Mouse (Mus musculus) layer of hippocampus, postnatal 14 days (tissue): ENCODE results near the gene Alox12b. TPM values are rescaled to one million over a fixed set of nuclear protein-coding genes. Genes with fewer than 3 reads are reported as not detected.

Experiments
- DNase-seq, 2 experiments: peaks; one replicate each; pipeline ENCODE4 v3.0.0; 2021 to 2022; ENCODE audit warnings: low spot score in 2 of 2, mixed read lengths in 1 of 2
- total RNA-seq, 2 experiments: library from RNA; stranded (reverse); gene quantifications; 2 replicates each; pipeline ENCODE4 v1.2.3; 2021

Gene Alox12b
- total RNA-seq, 2 experiments from 2014 or later: 0.65 to 0.95 TPM

DNA sequence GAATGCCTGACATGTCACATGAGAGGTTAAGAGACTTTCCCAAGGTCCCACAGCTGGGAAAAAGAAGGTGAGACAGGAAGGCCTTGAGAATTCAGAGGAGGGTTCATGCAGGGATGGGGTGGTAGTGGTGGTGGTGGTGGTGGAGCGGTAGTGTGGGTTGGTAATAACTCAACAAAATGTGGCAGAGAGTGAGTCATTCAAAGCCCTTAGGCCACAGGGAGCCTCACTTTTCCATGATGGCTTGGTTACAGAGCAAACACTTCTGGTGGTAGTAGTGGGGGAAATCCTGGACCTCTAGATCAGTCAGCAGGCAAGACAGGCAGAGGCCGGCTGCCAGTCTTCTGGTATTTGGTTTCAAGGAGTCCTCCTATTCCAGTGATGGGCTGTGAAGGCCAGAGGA lies 15.8 kb downstream of the Alox12b start:
- DNase-seq: no peak

DNA sequence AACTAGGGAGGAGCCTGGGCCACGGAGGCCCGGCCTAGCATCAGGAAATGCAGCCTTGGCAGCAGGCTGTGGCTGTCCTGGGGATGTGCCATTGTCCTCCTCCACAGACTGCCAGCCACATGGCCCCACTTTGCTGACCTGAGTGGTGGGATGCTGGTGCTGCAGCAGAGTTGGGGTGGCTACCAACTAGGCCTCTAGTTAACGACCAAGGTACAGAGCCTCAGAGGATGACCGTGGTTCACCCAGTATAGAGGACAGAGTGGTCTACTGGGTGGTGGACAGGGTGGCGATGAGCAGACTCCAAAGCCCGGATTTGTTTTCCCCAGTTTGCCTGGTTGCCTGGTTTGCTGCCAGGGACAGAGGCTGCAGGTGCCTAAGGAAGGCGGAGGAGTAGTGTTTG lies 17.9 kb downstream of the Alox12b start:
- no peak for DNase-seq

DNA sequence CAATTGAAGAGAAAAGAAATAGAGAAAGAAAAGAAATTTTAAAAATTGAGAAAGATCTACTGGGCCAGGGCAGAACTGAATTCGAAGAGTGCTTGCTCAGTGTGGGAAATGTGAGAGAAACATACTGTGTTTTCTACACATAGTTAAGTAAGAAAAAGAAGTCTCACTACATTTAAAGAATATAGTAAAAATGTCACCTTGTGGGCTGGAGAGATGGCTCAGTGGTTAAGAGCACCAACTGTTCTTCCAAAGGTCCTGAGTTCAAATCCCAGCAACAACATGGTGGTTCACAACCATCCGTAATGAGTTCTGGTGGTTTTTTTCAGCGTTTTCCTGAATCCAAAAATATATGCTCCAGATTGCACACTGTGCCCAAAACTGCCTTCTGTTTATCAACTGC lies 21.7 kb downstream of the Alox12b start:
- DNase-seq: no peak

DNA sequence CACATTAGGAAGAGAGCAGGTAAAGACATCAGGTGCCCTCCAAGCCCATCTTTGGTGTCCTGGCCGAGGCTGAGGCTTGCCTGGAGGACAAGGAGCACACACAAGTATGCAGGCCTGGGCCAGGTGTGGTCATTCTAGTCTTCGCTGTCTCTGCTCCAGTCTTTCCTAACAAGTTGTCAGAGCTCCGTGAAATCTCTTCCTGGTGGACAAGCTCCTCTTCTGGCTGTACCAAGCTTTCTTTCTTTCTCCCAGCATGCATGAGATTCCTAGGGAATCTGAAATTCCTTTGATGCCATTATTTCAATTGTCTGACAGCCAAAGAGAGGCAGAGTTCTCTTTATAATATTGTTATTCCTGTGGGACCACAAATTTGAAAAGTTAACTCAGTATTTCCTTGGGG lies 22.7 kb downstream of the Alox12b start:
- DNase-seq: no peak

DNA sequence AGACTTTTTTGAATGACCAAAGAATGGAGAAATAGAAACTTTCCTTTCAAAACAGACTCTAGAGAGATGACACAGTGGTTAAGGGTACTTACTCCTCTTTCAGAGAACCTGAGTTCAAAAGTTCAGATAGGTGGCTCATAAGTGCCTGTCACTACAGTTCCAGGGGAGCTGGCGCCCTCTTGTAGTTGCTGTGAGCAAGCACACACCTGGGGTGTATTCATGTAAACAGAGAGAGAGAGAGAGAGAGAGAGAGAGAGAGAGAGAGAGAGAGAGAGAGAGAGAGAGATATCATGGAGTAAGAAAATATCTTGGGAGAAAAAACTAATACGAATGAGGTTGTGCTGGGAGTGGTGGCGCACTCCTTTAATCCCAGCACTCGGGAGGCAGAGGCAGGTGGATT lies 23.3 kb downstream of the Alox12b start:
- DNase-seq: no peak

DNA sequence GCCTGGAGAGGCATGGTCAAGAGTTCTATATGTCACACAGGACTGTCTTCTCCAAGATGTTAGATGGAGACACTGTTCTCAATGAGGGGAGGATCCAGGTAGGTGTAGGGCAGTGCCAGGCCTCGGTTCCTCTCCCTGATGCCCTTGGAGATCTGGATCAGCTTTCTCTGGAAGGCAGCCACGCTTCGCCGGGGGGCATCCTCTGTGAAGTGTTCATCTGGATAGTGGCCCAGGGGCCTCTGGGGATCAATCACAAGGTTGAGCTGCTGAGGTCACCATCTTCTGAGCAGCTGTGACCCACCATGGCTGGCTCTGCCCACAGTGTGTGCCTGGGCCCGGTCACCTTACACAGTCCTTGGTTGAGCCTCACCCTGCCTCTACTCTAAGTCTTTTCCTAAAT lies 28.2 kb downstream of the Alox12b start:
- no peak for DNase-seq

DNA sequence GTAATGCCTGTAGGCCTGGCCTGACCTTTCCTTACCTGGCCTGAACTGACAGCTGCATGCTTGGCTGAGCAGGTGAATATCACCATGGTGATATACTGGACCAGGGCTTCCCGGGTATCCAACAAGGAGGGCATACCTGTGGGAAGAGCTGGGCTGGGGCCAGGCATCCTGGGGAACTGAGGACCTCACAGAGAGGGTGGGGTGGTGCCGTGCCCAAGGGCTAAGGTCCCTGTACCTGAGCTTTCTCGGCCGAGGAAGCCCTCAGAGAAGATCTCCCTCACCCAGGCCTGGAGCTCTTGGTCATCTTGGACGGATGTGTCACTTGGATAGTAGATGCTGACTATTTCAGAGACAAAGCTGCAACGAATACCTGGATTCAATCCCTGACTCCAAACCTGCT lies 29.1 kb downstream of the Alox12b start:
- no peak for DNase-seq

DNA sequence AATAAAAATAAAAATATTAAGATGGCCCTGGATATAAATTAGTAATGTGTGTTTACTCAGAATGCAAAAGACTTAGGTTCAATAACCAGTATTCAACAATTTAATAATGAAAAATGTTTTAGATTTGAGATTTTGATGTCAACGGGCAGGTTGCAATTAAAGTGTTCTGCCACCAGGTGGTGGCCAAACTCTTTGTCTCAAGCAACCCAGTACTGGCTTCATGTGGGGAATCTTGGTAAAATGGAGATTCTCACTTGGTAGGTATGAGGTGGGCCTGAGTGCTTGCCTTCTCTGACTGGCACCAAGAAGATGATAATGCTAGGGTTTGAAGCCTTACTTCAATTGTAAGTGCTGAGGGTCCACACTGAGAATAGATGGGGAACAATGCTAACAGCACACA lies 36.1 kb downstream of the Alox12b start:
- DNase-seq: peak; percentile 43 to 51

DNA sequence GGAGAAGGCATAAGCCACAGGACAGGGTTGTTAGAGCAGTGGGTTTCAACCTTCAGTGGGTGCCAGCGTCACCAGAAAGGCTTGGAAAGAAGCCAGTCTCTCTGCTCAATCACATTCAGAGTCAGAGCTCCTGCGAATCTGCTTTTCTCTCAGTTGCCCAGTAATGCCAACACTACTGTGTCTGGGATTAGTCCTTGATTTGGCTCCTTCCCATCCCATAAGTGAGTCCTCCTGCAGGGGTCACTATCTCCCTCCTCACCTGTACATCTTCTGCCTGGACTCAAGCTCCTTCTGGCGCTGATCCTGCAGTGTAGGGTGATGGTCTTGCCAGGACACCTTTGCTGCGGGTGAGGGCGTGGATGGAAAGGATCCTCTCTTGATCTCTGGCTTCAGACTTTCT lies 40.0 kb downstream of the Alox12b start:
- DNase-seq: no peak

DNA sequence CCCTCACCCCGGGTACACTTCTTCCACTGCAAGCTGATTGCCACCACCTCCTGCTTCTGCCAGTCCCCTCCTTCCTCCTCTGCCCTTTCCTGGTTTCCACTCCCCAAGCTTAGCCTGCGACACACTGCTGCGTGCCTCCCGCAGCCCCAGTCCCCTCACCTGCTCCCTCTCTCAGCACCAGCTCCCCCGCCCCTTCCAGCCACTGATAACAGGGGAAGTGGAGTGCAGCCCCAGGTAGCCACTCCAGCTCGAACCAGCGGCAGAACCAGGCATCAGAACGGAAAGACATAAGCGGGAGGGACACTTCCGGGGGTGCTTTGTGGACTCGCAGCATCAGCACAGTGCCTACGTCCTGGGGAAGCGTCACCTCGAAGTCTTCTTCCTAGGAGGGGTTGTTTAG lies 40.4 kb downstream of the Alox12b start:
- no peak for DNase-seq

DNA sequence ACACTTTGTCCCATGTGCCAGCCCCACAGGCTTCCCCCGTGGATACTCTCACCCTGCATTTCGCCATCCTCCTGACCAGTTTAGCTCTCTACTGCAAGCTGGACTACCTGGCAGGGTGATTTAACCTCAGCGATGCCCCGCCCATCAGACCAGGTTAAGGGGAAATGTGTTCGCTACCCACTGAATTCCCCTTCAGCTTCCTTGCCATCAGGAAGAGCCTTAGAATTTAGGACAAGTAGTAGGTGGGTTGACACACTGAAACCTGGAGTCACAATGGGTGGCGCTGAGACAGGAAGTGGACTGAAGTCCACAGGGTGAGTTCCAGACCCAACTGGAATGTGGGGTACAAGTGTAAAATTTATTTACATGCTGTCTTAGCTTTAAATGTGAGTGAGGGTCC lies 41.0 kb downstream of the Alox12b start, which contains the start of gene Alox8:
Gene Alox8, minus strand, starts transcription at position 101 of the 400 bp plus-strand sequence.
- DNase-seq: no peak

DNA sequence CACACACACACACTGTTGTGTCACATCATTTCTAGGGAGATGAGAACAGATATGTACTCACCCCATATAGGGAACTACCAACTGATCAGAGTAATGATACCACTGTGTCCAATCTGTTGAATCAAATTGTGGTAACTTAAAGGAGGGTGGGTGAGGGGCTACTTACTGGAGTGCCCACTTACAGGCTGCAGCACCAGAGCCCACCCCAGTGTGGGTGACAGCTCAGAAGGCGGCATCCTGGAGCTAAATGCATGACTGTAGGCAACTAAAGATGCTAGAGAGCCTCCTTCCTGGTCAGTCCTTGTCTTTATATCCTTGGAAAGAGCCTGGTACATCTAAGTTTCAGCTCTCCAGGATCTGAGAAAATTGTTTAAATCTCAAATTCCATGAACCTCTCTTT lies 42.5 kb downstream of the Alox12b start:
- DNase-seq: no peak

DNA sequence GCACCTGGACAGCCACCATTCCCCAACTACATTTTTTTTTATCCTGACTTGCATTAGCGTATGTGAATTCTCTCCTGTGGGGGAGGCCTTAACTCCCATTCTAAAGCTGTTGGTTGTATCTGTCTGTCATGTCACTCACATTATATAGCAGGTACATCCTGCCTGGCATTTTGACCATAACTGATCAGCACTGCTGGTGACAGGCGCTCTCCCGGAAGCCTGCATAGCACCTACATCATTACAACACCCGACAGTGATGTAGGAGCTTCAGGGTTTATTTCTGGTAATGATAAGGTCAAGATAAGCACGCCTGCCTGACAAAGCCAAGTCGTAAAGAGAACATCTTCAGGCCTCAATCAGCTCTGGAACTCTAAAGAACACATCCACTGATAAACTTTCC lies 43.4 kb downstream of the Alox12b start:
- DNase-seq: no peak

DNA sequence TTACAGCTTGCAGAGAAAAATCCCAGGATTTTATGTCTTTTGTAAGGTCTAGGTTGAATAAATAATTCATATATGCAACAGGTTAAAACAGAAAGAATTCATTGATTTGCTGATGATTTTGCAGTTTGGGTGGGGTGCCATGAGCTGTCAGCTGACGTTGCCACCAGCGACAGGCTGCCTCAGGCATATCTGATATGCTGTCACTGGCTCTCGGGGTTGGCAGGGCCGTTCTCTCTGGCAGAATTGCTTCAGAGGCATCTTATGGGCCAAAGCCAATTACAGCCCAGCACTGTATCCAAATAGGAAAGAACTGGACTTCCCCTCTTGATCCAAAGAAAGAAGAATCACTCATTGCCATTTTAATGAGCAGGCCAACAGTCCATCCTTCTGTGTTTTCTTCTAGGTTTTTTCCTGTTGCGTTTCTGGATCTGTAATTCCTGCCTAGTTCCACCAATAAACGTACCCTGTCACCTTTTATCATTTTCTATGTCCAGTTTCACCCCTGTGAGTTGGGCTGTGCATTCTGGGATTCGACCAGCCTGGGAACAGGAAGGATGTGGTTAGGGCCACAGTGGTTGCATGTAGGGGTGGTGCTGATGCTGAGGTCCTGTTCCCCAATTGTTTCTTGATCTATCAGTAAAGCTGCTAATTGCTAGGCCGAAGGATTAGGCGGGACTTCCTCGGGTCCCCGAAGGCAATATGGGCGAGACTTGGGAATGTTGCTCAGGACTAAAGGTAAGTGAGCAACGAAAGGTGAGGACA lies 45.9 kb downstream of the Alox12b start:
- DNase-seq: no peak

DNA sequence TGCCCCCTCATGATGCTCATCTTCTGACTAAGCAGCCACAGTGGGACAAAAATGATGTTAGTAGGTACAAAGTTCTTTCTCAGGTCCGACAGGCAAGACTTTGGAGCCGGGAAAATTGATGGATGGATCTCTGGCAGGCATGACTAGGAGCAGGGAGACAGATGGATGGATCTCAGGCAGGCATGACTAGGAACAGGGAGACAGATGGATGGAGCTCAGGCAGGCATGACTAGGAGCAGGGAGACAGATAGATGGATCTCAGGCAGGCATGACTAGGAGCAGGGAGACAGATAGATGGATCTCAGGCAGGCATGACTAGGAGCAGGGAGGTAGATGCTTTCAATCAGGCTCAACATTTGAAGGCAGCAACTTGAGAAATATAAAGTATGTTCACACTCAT lies 54.6 kb downstream of the Alox12b start:
- DNase-seq: peak; percentile 56 to 81

DNA sequence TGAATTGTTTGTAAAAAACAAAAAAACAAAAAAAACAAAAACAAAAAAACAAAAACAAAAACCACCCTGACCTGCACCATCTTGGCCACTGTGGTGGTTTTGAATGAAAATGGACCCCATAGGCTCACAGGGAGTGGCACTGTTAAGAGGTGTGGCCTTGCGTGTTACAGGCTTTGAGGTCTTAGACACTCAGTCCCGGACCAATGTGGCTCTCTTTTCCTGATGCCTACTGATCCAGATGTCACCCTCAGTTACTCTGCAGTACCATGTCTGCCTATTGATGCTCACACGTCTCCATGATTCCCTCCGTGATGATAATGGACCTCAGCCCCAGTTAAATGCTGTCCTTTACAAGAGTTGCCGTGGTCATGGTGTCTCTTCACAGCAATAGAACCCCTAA lies 60.6 kb downstream of the Alox12b start:
- no peak for DNase-seq

DNA sequence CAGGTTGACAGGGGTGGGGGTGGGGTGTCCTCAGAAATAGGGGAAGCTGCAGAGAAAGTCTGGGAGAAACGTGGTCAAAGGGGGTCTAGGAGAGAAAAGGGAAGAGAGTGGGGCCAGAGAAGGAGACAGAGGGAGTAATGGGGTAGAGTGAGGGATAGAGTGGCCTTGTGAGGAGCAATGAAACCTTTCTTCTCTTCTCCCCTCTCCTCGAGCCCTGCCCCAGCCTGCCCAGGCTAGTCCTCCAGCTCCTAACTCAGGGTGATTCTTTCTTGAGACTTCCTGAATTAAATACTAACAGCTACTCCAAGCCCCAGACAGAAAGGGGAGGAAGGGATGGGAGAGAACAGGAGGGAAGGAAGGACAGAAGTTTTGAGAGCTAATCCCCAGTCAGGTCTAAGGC lies 61.9 kb downstream of the Alox12b start:
- DNase-seq: no peak

Other genes starting within 250 kb of the Alox12b start
- under 1 TPM; 0.33 to 0.41 TPM for gene Odf4, start 229.9 kb upstream of the Alox12b start, total RNA-seq
- 1 to 10 TPM; 7.6 to 9.7 TPM for gene Arhgef15, start 199.5 kb upstream of the Alox12b start, total RNA-seq
- 1 to 10 TPM; 4.6 to 4.8 TPM for gene Slc25a35, start 188.9 kb upstream of the Alox12b start, total RNA-seq
- gene Rangrf, start 181.8 kb upstream of the Alox12b start, total RNA-seq: 10 to 100 TPM; 13.4 to 15.8 TPM
- gene Pfas, start 148.5 kb upstream of the Alox12b start, total RNA-seq: 10 to 100 TPM; 24.1 to 25.3 TPM
- gene Ctc1, start 141.1 kb upstream of the Alox12b start, total RNA-seq: 10 to 100 TPM; 33.6 to 38.8 TPM
- 1 to 10 TPM; 2.1 to 2.3 TPM for gene Aurkb, start 111.3 kb upstream of the Alox12b start, total RNA-seq
- gene Borcs6, start 97.3 kb upstream of the Alox12b start, total RNA-seq: 10 to 100 TPM; 25.2 to 26.4 TPM
- 10 to 100 TPM; 13.5 to 13.7 TPM for gene Tmem107, start 86.2 kb upstream of the Alox12b start, total RNA-seq
- 1,000 to 10,000 TPM; 1,073 to 1,118 TPM for gene Vamp2, start 68.5 kb upstream of the Alox12b start, total RNA-seq
- gene Per1, start 61.8 kb upstream of the Alox12b start, total RNA-seq: 10 to 100 TPM; 84.4 to 86.8 TPM
- under 1 TPM; 0.46 to 0.62 TPM for gene Hes7, start 36.6 kb upstream of the Alox12b start, total RNA-seq
- gene 9130213A22Rik, start 34.4 kb upstream of the Alox12b start, total RNA-seq: under 1 TPM; 0.88 to 0.95 TPM
- gene Aloxe3, start 31.1 kb upstream of the Alox12b start, total RNA-seq: 1 to 10 TPM; 2.9 to 5.7 TPM
- 1 to 10 TPM; 5.5 to 8.4 TPM for gene Alox8, start 40.9 kb downstream of the Alox12b start, total RNA-seq
- 1 to 10 TPM; 1.0 to 1.1 TPM for gene Gucy2e, start 80.0 kb downstream of the Alox12b start, total RNA-seq
- gene Cntrob, start 166.8 kb downstream of the Alox12b start, total RNA-seq: 10 to 100 TPM; 15.3 to 16.9 TPM
- gene Trappc1, start 167.0 kb downstream of the Alox12b start, total RNA-seq: 10 to 100 TPM; 65.5 to 79.1 TPM
- 10 to 100 TPM; 15.2 to 18.6 TPM for gene Kcnab3, start 169.3 kb downstream of the Alox12b start, total RNA-seq
- 10 to 100 TPM; 71.7 to 76.9 TPM for gene Rnf227, start 183.5 kb downstream of the Alox12b start, total RNA-seq
- gene Chd3, start 212.4 kb downstream of the Alox12b start, total RNA-seq: 100 to 1,000 TPM; 519 to 534 TPM
- gene Naa38, start 238.5 kb downstream of the Alox12b start, total RNA-seq: 100 to 1,000 TPM in 1 of 2 experiments, 10 to 100 TPM in 1; 99.3 to 111 TPM
- gene Cyb5d1, start 238.6 kb downstream of the Alox12b start, total RNA-seq: 10 to 100 TPM; 36.0 to 39.7 TPM
- 1 to 10 TPM; 2.1 to 2.3 TPM for gene Tmem88, start 241.2 kb downstream of the Alox12b start, total RNA-seq